Mouse (Mus musculus) stomach, postnatal 0 days (tissue): ENCODE data around the gene Pheta1. TPM values are rescaled to one million over a fixed set of nuclear protein-coding genes. Genes with fewer than 3 reads are reported as not detected.
A peak's percentile ranks its signal among the peaks of the same experiment; 100 is the strongest.

Source experiments
- ATAC-seq: fragments of 200-750 bp; cut with Nextera tagmentation; 2 replicates; pipeline ENCODE4 v1.8.0; 2017; ENCODE audit not compliant: low FRiP score, low TSS enrichment
- DNase-seq: peaks from one replicate; pipeline ENCODE4 v3.0.0-alpha.2; 2016; ENCODE audit warnings: low spot score
- H3K27ac ChIP-seq: fragments of 300-500 bp; sonication (generic); replicated peaks from 2 replicates; pipeline ENCODE4 v1.5.1; 2014; ENCODE audit warnings: mild to moderate bottlenecking, control low read depth
- H3K27me3 ChIP-seq: fragments of 300-500 bp; sonication (generic); 2 replicates; pipeline ENCODE4 v1.6.1; 2014; ENCODE audit warnings: low read length; ENCODE audit not compliant: control insufficient read depth, insufficient read depth
- H3K36me3 ChIP-seq: fragments of 300-500 bp; sonication (generic); 2 replicates; pipeline ENCODE4 v1.6.1; 2014; ENCODE audit warnings: low read length, mixed read lengths; ENCODE audit not compliant: control insufficient read depth, insufficient read depth
- H3K4me1 ChIP-seq: fragments of 300-500 bp; sonication (generic); replicated peaks from 2 replicates; pipeline ENCODE4 v1.6.1; 2014; ENCODE audit warnings: antibody characterized with exemption; ENCODE audit not compliant: control insufficient read depth, insufficient read depth
- H3K4me2 ChIP-seq: fragments of 300-500 bp; sonication (generic); replicated peaks from 2 replicates; pipeline ENCODE4 v1.6.1; 2014; ENCODE audit warnings: low read depth, mild to moderate bottlenecking, control low read depth, moderate library complexity
- H3K4me3 ChIP-seq: fragments of 300-500 bp; sonication (generic); 2 replicates; pipeline ENCODE4 v1.5.1; 2014; ENCODE audit warnings: low read depth, low read length, control low read depth
- H3K9ac ChIP-seq: fragments of 300-500 bp; sonication (generic); 2 replicates; pipeline ENCODE4 v1.6.1; 2014; ENCODE audit warnings: mild to moderate bottlenecking, low read length, control low read depth, mixed read lengths
- H3K9me3 ChIP-seq: fragments of 300-500 bp; sonication (generic); 2 replicates; pipeline ENCODE4 v1.6.1; 2016; ENCODE audit warnings: low read length; ENCODE audit not compliant: control insufficient read depth
- CTCF ChIP-seq: IDR thresholded peaks from 2 replicates; pipeline ENCODE4 v1.5.1; 2016; ENCODE audit warnings: antibody characterized with exemption, low read depth, mild to moderate bottlenecking, moderate library complexity
- EP300 ChIP-seq: optimal IDR thresholded peaks from 2 replicates; pipeline ENCODE3; 2016; ENCODE audit warnings: antibody characterized with exemption
- WGBS: fragments of 180-500 bp; shearing (Covaris S2); extraction: QIAGEN DNeasy Blood & Tissue Kit; methylation state at CpG from one replicate; pipeline ENCODE4 v1.1.7; 2014; 5-methylcytosine and 5-hydroxymethylcytosine counted together
- polyA plus RNA-seq: library from polyadenylated mRNA; unstranded; fragments of >200 nt; fragmentation: Nextera tagmentation; extraction: Ambion mirVana; gene quantifications from 2 replicates; pipeline ENCODE4 v1.2.1, GENCODE M21; 2015

The Pheta1 gene
- polyA plus RNA-seq, 1 experiment from 2014 or later: 24.3 TPM

- 85% methylated on average over 12 of the region's 12 CpGs for WGBS
- Histone ChIP-seq H3K4me3 (no peak overlapping the region), H3K4me1 (no peaks in the 10 kb centered on the region), H3K27ac (no peak overlapping the region), H3K27me3 (no peaks in the 10 kb centered on the region), H3K9ac (no peak overlapping the region), H3K4me2 (no peak overlapping the region), H3K9me3 (no peaks in the 10 kb centered on the region), H3K36me3 (no peaks in the 10 kb centered on the region)
- no peak for TF ChIP-seq EP300
- no peak for TF ChIP-seq CTCF
- ATAC-seq (no peak), DNase-seq (no peak)
Measured at GRCm38 (mm10) chr5:121875041-121875440, 26.3 kb downstream of the Pheta1 start.

GRCm38 (mm10) chr5:121876901-121877300 is 28.1 kb downstream of the Pheta1 start:
- Histone ChIP-seq H3K9ac (no peak overlapping the region), H3K4me3 (no peak overlapping the region), H3K27ac (no peak overlapping the region), H3K4me2 (no peak overlapping the region), H3K4me1 (no peaks in the 10 kb centered on the region), H3K27me3 (no peaks in the 10 kb centered on the region), H3K36me3 (no peaks in the 10 kb centered on the region), H3K9me3 (no peaks in the 10 kb centered on the region)
- ATAC-seq (no peak), DNase-seq (no peak)
- 87% methylated on average over 12 of the region's 12 CpGs for WGBS
- no peak for TF ChIP-seq CTCF

- DNase-seq: no peak
- no peak overlapping the region for H3K4me2 ChIP-seq
- no peaks in the 10 kb centered on the region for H3K36me3 ChIP-seq
- H3K9ac ChIP-seq: no peak overlapping the region
- H3K27me3 ChIP-seq: no peaks in the 10 kb centered on the region
- 73% methylated on average over 17 of the region's 17 CpGs for WGBS
- TF ChIP-seq CTCF (no peak), EP300 (no peak)
- no peak for ATAC-seq
- no peaks in the 10 kb centered on the region for H3K4me1 ChIP-seq
- H3K4me3 ChIP-seq: no peak overlapping the region
- H3K9me3 ChIP-seq: no peaks in the 10 kb centered on the region
- H3K27ac ChIP-seq: no peak overlapping the region
Measured at GRCm38 (mm10) chr5:121878703-121879102, 29.9 kb downstream of the Pheta1 start.

GRCm38 (mm10) chr5:121879211-121879610 is 30.4 kb downstream of the Pheta1 start:
- Histone ChIP-seq H3K27me3 (no peaks in the 10 kb centered on the region), H3K4me1 (no peaks in the 10 kb centered on the region), H3K36me3 (no peaks in the 10 kb centered on the region), H3K4me3 (no peak overlapping the region), H3K9me3 (no peaks in the 10 kb centered on the region), H3K4me2 (no peak overlapping the region), H3K27ac (no peak overlapping the region), H3K9ac (no peak overlapping the region)
- DNase-seq: peak; percentile 45
- no peak for ATAC-seq
- TF ChIP-seq CTCF (peak; percentile 76), EP300 (no peak)
- WGBS: 57% methylated on average over 6 of the region's 6 CpGs

GRCm38 (mm10) chr5:121883356-121883755 is 34.6 kb downstream of the Pheta1 start:
- Histone ChIP-seq H3K27ac (no peak overlapping the region), H3K9ac (no peak overlapping the region), H3K4me3 (no peak overlapping the region), H3K27me3 (no peaks in the 10 kb centered on the region), H3K4me2 (no peak overlapping the region), H3K36me3 (no peaks in the 10 kb centered on the region), H3K4me1 (no peaks in the 10 kb centered on the region), H3K9me3 (no peaks in the 10 kb centered on the region)
- DNase-seq (no peak), ATAC-seq (no peak)
- 77% methylated on average over 8 of the region's 8 CpGs for WGBS
- no peak for TF ChIP-seq EP300
- no peak for TF ChIP-seq CTCF

GRCm38 (mm10) chr5:121889375-121889774 is 40.6 kb downstream of the Pheta1 start:
- ATAC-seq (no peak), DNase-seq (no peak)
- H3K4me1 ChIP-seq: no peaks in the 10 kb centered on the region
- H3K4me3 ChIP-seq: no peak overlapping the region
- 51% methylated on average over 13 of the region's 13 CpGs for WGBS
- H3K27me3 ChIP-seq: no peaks in the 10 kb centered on the region
- H3K4me2 ChIP-seq: no peak overlapping the region
- TF ChIP-seq EP300 (no peak), CTCF (no peak)
- no peaks in the 10 kb centered on the region for H3K36me3 ChIP-seq
- no peaks in the 10 kb centered on the region for H3K9me3 ChIP-seq
- no peak overlapping the region for H3K9ac ChIP-seq
- no peak overlapping the region for H3K27ac ChIP-seq
